Mouse (Mus musculus) CH12.LX (cell line): ENCODE results near the gene Iqschfp. TPM values are rescaled to one million over a fixed set of nuclear protein-coding genes. Genes with fewer than 3 reads are reported as not detected.

Source experiments
- DNase-seq: peaks from one replicate; pipeline ENCODE4 v3.0.0-alpha.2; 2013; ENCODE audit errors: extremely low read depth
- H3K27ac ChIP-seq: 2 replicates; pipeline ENCODE4 v1.5.1; 2012; ENCODE audit warnings: low read depth, mild to moderate bottlenecking, control low read depth, moderate library complexity; ENCODE audit not compliant: insufficient read depth
- H3K27me3 ChIP-seq: replicated peaks from 2 replicates; pipeline ENCODE3; 2012; ENCODE audit warnings: inconsistent platforms
- H3K36me3 ChIP-seq, 2 experiments: replicated peaks in 1 of 2; 2 replicates each; pipeline versions ENCODE3 to v1.6.1; 2012; ENCODE audit warnings: inconsistent platforms in 1 of 2, low read length in 1 of 2, mild to moderate bottlenecking in 1 of 2, mixed read lengths in 1 of 2, moderate library complexity in 1 of 2; ENCODE audit not compliant: control insufficient read depth in 1 of 2, insufficient read depth in 1 of 2
- H3K4me1 ChIP-seq, 2 experiments: 2 replicates each; pipeline ENCODE4 v1.6.1; 2012; ENCODE audit warnings: inconsistent platforms in 1 of 2, moderate library complexity in 1 of 2; ENCODE audit not compliant: insufficient read depth in 2 of 2, control insufficient read depth in 1 of 2
- H3K4me2 ChIP-seq: 2 replicates; pipeline ENCODE4 v1.6.1; 2012; ENCODE audit warnings: low read depth, mild to moderate bottlenecking, control low read depth; ENCODE audit not compliant: poor library complexity, insufficient read depth, severe bottlenecking
- H3K4me3 ChIP-seq, 3 experiments: fragments of 150-350 bp in 1 of 3; sonication (generic) in 1 of 3; replicated peaks in 1 of 3; 2 replicates each; pipeline versions ENCODE3 to v1.5.1; 2011 to 2012; ENCODE audit warnings: low read depth in 2 of 3, low read length in 2 of 3, mild to moderate bottlenecking in 2 of 3, moderate library complexity in 2 of 3, control low read depth in 1 of 3, improper control_type of control experiment in 1 of 3, inconsistent platforms in 1 of 3, mixed read lengths in 1 of 3; ENCODE audit not compliant: poor library complexity in 1 of 3
- H3K79me2 ChIP-seq: replicated peaks from 2 replicates; pipeline ENCODE4 v1.6.1; 2012; ENCODE audit warnings: mild to moderate bottlenecking, moderate library complexity; ENCODE audit not compliant: control insufficient read depth, poor library complexity, insufficient read depth, severe bottlenecking; ENCODE audit errors: extremely low read depth
- H3K9ac ChIP-seq: 2 replicates; pipeline ENCODE4 v1.6.1; 2012; ENCODE audit warnings: low read depth, mild to moderate bottlenecking, control low read depth, moderate library complexity; ENCODE audit not compliant: insufficient read depth
- H3K9me3 ChIP-seq: replicated peaks from 2 replicates; pipeline ENCODE3; 2012; ENCODE audit warnings: low read length, inconsistent platforms, mixed read lengths
- CTCF ChIP-seq, 2 experiments: IDR thresholded peaks in 1 of 2; conservative IDR thresholded peaks in 1 of 2; 2 replicates each; pipeline ENCODE4 v1.5.1; 2011 to 2012; ENCODE audit warnings: low read depth in 2 of 2, low read length in 2 of 2, improper control_type of control experiment in 1 of 2, inconsistent platforms in 1 of 2, mild to moderate bottlenecking in 1 of 2, moderate library complexity in 1 of 2
- E2F4 ChIP-seq: IDR thresholded peaks from 2 replicates; pipeline ENCODE4 v1.6.1; 2011; ENCODE audit warnings: low read depth, low read length, improper control_type of control experiment; ENCODE audit not compliant: insufficient replicate concordance
- ELF1 ChIP-seq: IDR thresholded peaks from 2 replicates; pipeline ENCODE4 v1.6.1; 2014; ENCODE audit warnings: low read depth, mild to moderate bottlenecking, inconsistent platforms, low read length, improper control_type of control experiment
- GABPA ChIP-seq: IDR thresholded peaks from 2 replicates; pipeline ENCODE4 v1.6.1; 2012; ENCODE audit warnings: low read depth, low read length, improper control_type of control experiment, inconsistent platforms; ENCODE audit not compliant: insufficient replicate concordance
- IRF4 ChIP-seq: IDR thresholded peaks from 2 replicates; pipeline ENCODE4 v1.6.1; 2014; ENCODE audit warnings: low read depth, mild to moderate bottlenecking, inconsistent platforms, low read length, improper control_type of control experiment
- KAT2A ChIP-seq: IDR thresholded peaks from 2 replicates; pipeline ENCODE4 v1.6.1; 2012; ENCODE audit warnings: low read length, improper control_type of control experiment, inconsistent platforms; ENCODE audit not compliant: insufficient replicate concordance
- MAFK ChIP-seq: IDR thresholded peaks from 2 replicates; pipeline ENCODE4 v1.6.1; 2011; ENCODE audit warnings: low read length, improper control_type of control experiment; ENCODE audit not compliant: insufficient replicate concordance
- MAZ ChIP-seq: IDR thresholded peaks from 2 replicates; pipeline ENCODE4 v1.6.1; 2012; ENCODE audit warnings: low read depth, mild to moderate bottlenecking, inconsistent platforms, low read length, improper control_type of control experiment, moderate library complexity
- MXI1 ChIP-seq: IDR thresholded peaks from 2 replicates; pipeline ENCODE4 v1.6.1; 2011; ENCODE audit warnings: mild to moderate bottlenecking, low read depth, low read length, improper control_type of control experiment
- MYC ChIP-seq: IDR thresholded peaks from 2 replicates; pipeline ENCODE4 v1.6.1; 2011; ENCODE audit warnings: low read depth, mild to moderate bottlenecking, improper control_type of control experiment, low read length
- NELFE ChIP-seq: IDR thresholded peaks from 2 replicates; pipeline ENCODE4 v1.6.1; 2011; ENCODE audit warnings: low read depth, low read length, improper control_type of control experiment
- RAD21 ChIP-seq: IDR thresholded peaks from 2 replicates; pipeline ENCODE4 v1.6.1; 2011; ENCODE audit warnings: low read depth, mild to moderate bottlenecking, low read length, improper control_type of control experiment, moderate library complexity
- RCOR1 ChIP-seq: conservative IDR thresholded peaks from 2 replicates; pipeline ENCODE4 v1.6.1; 2012; ENCODE audit warnings: low read depth, mild to moderate bottlenecking, inconsistent platforms, low read length, improper control_type of control experiment
- SIN3A ChIP-seq: IDR thresholded peaks from 2 replicates; pipeline ENCODE4 v1.6.1; 2012; ENCODE audit warnings: low read length, improper control_type of control experiment, inconsistent platforms
- SMC3 ChIP-seq: IDR thresholded peaks from 2 replicates; pipeline ENCODE4 v1.6.1; 2011; ENCODE audit warnings: low read depth, low read length, improper control_type of control experiment
- UBTF ChIP-seq: IDR thresholded peaks from 2 replicates; pipeline ENCODE4 v1.6.1; 2012; ENCODE audit warnings: low read depth, mild to moderate bottlenecking, inconsistent platforms, low read length, improper control_type of control experiment, moderate library complexity
- USF1 ChIP-seq: IDR thresholded peaks from 2 replicates; pipeline ENCODE4 v1.6.1; 2014; ENCODE audit warnings: low read depth, mild to moderate bottlenecking, inconsistent platforms, low read length, improper control_type of control experiment
- USF2 ChIP-seq: conservative IDR thresholded peaks from 2 replicates; pipeline ENCODE4 v1.6.1; 2011; ENCODE audit warnings: low read depth, low read length, improper control_type of control experiment
- ZMIZ1 ChIP-seq: IDR thresholded peaks from 2 replicates; pipeline ENCODE4 v1.6.1; 2012; ENCODE audit warnings: low read depth, mild to moderate bottlenecking, inconsistent platforms, low read length, improper control_type of control experiment
- dilution Hi-C: fragments of 300-500 bp; cut with MboI; formaldehyde crosslinking; loops from 2 replicates; pipeline ENCODE4 v1.14.3; 2020; ENCODE audit warnings: low sequenced_read_pairs; ENCODE audit not compliant: extremely low pct_unique_long_range_greater_than_20kb, extremely low pct_ligation_motif_present
- in situ Hi-C: fragments of 300-500 bp; cut with MboI; formaldehyde crosslinking; loops from 3 replicates; pipeline ENCODE4 v1.14.3; 2019; ENCODE audit warnings: low sequenced_read_pairs, low pct_ligation_motif_present, low pct_unique_long_range_greater_than_20kb, mixed read lengths
- polyA plus RNA-seq: library from polyadenylated mRNA; unstranded; fragments of >175 nt; gene quantifications from 2 replicates; pipeline ENCODE4 v1.2.1, GENCODE M21; 2012; ENCODE audit warnings: low read depth; ENCODE audit not compliant: insufficient read length
- total RNA-seq, 2 experiments: library from RNA; depleted of rRNA; stranded (reverse); fragments of 300-350 nt in 1 of 2; fragments of >200 nt in 1 of 2; gene quantifications; 2 replicates each; pipeline ENCODE4 v1.2.3; 2012 to 2014

The Iqschfp gene
- total and polyA plus RNA-seq, 3 experiments = 0.13 to 0.25 TPM; not detected in 1

GRCm38 (mm10) chr3:68595316-68595925 lies 703.4 kb downstream of the Iqschfp start:
- DNase-seq = no peak
- no peak for TF ChIP-seq MYC
- TF ChIP-seq KAT2A = no peak
- no peak for TF ChIP-seq MAZ
- no peak for TF ChIP-seq USF2
- TF ChIP-seq SMC3 = no peak
- no peak for TF ChIP-seq USF1
- TF ChIP-seq UBTF = no peak
- no peak for TF ChIP-seq ELF1
- TF ChIP-seq RCOR1 = no peak
- TF ChIP-seq NELFE = no peak
- no peak for TF ChIP-seq E2F4
- TF ChIP-seq ZMIZ1 = no peak
- in situ Hi-C loops = no loop called here

GRCm38 (mm10) chr3:68596938-68597337 lies 704.9 kb downstream of the Iqschfp start:
- Histone ChIP-seq H3K9me3 (no peaks in the 10 kb centered on the region), H3K27ac (no peak overlapping the region), H3K36me3 (no peaks in the 10 kb centered on the region), H3K9ac (no peak overlapping the region), H3K4me2 (no peak overlapping the region), H3K4me3 (no peak overlapping the region), H3K79me2 (no peaks in the 10 kb centered on the region), H3K4me1 (no peaks in the 10 kb centered on the region), H3K27me3 (no peaks in the 10 kb centered on the region)
- DNase-seq = no peak
- in situ Hi-C loops = no loop called here
- TF ChIP-seq MAFK = no peak
- no peak for TF ChIP-seq SIN3A
- TF ChIP-seq CTCF (conservative IDR thresholded peaks at IDR 0.05 in 1 of 2, IDR thresholded peaks at IDR 0.05 in 1 of 2; ENCODE audit: low read depth in 2 of 2, low read length in 2 of 2) = no peak
- TF ChIP-seq IRF4 = no peak
- no peak for TF ChIP-seq GABPA
- no peak for TF ChIP-seq MXI1
- no peak for TF ChIP-seq RAD21
- dilution Hi-C loops = no loop called here

More at GRCm38 (mm10) chr3:68595316-68595925, 703.4 kb downstream of the Iqschfp start:
- Histone ChIP-seq H3K9ac (no peak overlapping the region), H3K27me3 (no peaks in the 10 kb centered on the region), H3K27ac (no peak overlapping the region), H3K4me3 (no peak overlapping the region), H3K4me1 (no peaks in the 10 kb centered on the region), H3K9me3 (no peaks in the 10 kb centered on the region), H3K79me2 (no peaks in the 10 kb centered on the region), H3K4me2 (no peak overlapping the region), H3K36me3 (no peaks in the 10 kb centered on the region)
- dilution Hi-C loops = no loop called here
